Mouse (Mus musculus) kidney, embryonic 16.5 days (tissue): ENCODE data around the gene Platr17. TPM values are rescaled to one million over a fixed set of nuclear protein-coding genes. Genes with fewer than 3 reads are reported as not detected.

ENCODE experiments used
- ATAC-seq: fragments of 200-750 bp; cut with Nextera tagmentation; 2 replicates; pipeline ENCODE4 v1.8.0; 2017; ENCODE audit warnings: moderate TSS enrichment; ENCODE audit not compliant: low FRiP score, low TSS enrichment
- H3K27ac ChIP-seq: fragments of 300-500 bp; sonication (generic); 2 replicates; pipeline ENCODE4 v1.5.1; 2014; ENCODE audit warnings: low read length
- H3K27me3 ChIP-seq: fragments of 300-500 bp; sonication (generic); 2 replicates; pipeline ENCODE4 v1.6.1; 2014; ENCODE audit warnings: low read length, control low read depth, mixed read lengths; ENCODE audit not compliant: insufficient read depth
- H3K36me3 ChIP-seq: fragments of 300-500 bp; sonication (generic); 2 replicates; pipeline ENCODE4 v1.6.1; 2014; ENCODE audit warnings: low read length, control low read depth, mixed read lengths; ENCODE audit not compliant: insufficient read depth
- H3K4me1 ChIP-seq: fragments of 300-500 bp; sonication (generic); 2 replicates; pipeline ENCODE4 v1.6.1; 2014; ENCODE audit warnings: low read length, control low read depth, mixed read lengths; ENCODE audit not compliant: insufficient read depth
- H3K4me2 ChIP-seq: fragments of 300-500 bp; sonication (generic); replicated peaks from 2 replicates; pipeline ENCODE4 v1.6.1; 2014; ENCODE audit warnings: low read depth, low read length
- H3K4me3 ChIP-seq: fragments of 300-500 bp; sonication (generic); 2 replicates; pipeline ENCODE4 v1.5.1; 2014; ENCODE audit warnings: mild to moderate bottlenecking, low read length
- H3K9ac ChIP-seq: fragments of 300-500 bp; sonication (generic); replicated peaks from 2 replicates; pipeline ENCODE4 v1.6.1; 2014; ENCODE audit warnings: low read length
- H3K9me3 ChIP-seq: fragments of 300-500 bp; sonication (generic); 2 replicates; pipeline ENCODE4 v1.6.1; 2016; ENCODE audit warnings: low read length, control low read depth
- WGBS: fragments of 180-500 bp; shearing (Covaris S2); extraction: QIAGEN DNeasy Blood & Tissue Kit; methylation state at CpG from one replicate; pipeline ENCODE4 v1.1.7; 2014; 5-methylcytosine and 5-hydroxymethylcytosine counted together
- polyA plus RNA-seq: library from polyadenylated mRNA; unstranded; fragments of >200 nt; fragmentation: Nextera tagmentation; extraction: Ambion mirVana; gene quantifications from 2 replicates; pipeline ENCODE4 v1.2.1, GENCODE M21; 2015

Gene Platr17
- polyA plus RNA-seq, 1 experiment from 2014 or later = 0.22 TPM

GRCm38 (mm10) chr17:33936993-33937392 is 32.1 kb downstream of the Platr17 start:
- H3K4me3 ChIP-seq = no peak overlapping the region
- H3K4me1 ChIP-seq = peaks cover 17% of the 10 kb centered on the region
- H3K27ac ChIP-seq = no peak overlapping the region
- 87% methylated on average over 15 of the region's 15 CpGs for WGBS
- H3K36me3 ChIP-seq = peaks cover 30% of the 10 kb centered on the region
- ATAC-seq = no peak
- no peaks in the 10 kb centered on the region for H3K9me3 ChIP-seq
- no peaks in the 10 kb centered on the region for H3K27me3 ChIP-seq
- no peak overlapping the region for H3K4me2 ChIP-seq
- H3K9ac ChIP-seq = no peak overlapping the region

- Histone ChIP-seq H3K9ac (no peak overlapping the region), H3K27me3 (no peaks in the 10 kb centered on the region), H3K4me2 (no peak overlapping the region), H3K4me3 (no peak overlapping the region), H3K27ac (no peak overlapping the region), H3K36me3 (peaks cover 37% of the 10 kb centered on the region), H3K9me3 (no peaks in the 10 kb centered on the region), H3K4me1 (peaks cover 17% of the 10 kb centered on the region)
- WGBS = 71% methylated on average over 11 of the region's 11 CpGs
- ATAC-seq = no peak
Measured at GRCm38 (mm10) chr17:33938783-33939182, 33.8 kb downstream of the Platr17 start.

- H3K27me3 ChIP-seq = no peaks in the 10 kb centered on the region
- H3K36me3 ChIP-seq = peaks cover 50% of the 10 kb centered on the region
- no peak within 1 kb of the TSS for H3K27ac ChIP-seq
- H3K4me2 ChIP-seq = peak within 1 kb of the TSS; percentile 95
- no peaks in the 10 kb centered on the region for H3K9me3 ChIP-seq
- peak within 1 kb of the TSS; percentile 89 for H3K9ac ChIP-seq
- peaks cover 17% of the 10 kb centered on the region for H3K4me1 ChIP-seq
- H3K4me3 ChIP-seq = peak within 1 kb of the TSS; percentile 97
- peak; percentile 87 for ATAC-seq
- WGBS = under 1% methylated on average over 36 of the region's 36 CpGs
Measured at GRCm38 (mm10) chr17:33940206-33940805, 35.4 kb downstream of the Platr17 start, which contains the start of the genes Pfdn6 and Wdr46. TSS of gene Pfdn6 (minus strand) at chr17:33940343. TSS of gene Wdr46 (plus strand) at chr17:33940660.

- ATAC-seq = no peak
- Histone ChIP-seq H3K36me3 (peaks cover 45% of the 10 kb centered on the region), H3K4me2 (peak overlapping the region; percentile 95)
Measured at GRCm38 (mm10) chr17:33940981-33941380, 36.0 kb downstream of the Platr17 start.

GRCm38 (mm10) chr17:33941381-33941780 is 36.4 kb downstream of the Platr17 start:
- peak overlapping the region; percentile 95 for H3K4me2 ChIP-seq
- 54% methylated on average over 19 of the region's 19 CpGs for WGBS
- peak overlapping the region; percentile 97 for H3K4me3 ChIP-seq
- H3K36me3 ChIP-seq = peaks cover 48% of the 10 kb centered on the region
- H3K4me1 ChIP-seq = peaks cover 17% of the 10 kb centered on the region
- no peaks in the 10 kb centered on the region for H3K9me3 ChIP-seq
- no peak for ATAC-seq
- peak overlapping the region; percentile 89 for H3K9ac ChIP-seq
- H3K27ac ChIP-seq = no peak overlapping the region
- no peaks in the 10 kb centered on the region for H3K27me3 ChIP-seq

More at GRCm38 (mm10) chr17:33940981-33941380, 36.0 kb downstream of the Platr17 start:
- H3K4me3 ChIP-seq = peak overlapping the region; percentile 97
- 3% methylated on average over 26 of the region's 26 CpGs for WGBS
- H3K9me3 ChIP-seq = no peaks in the 10 kb centered on the region
- H3K4me1 ChIP-seq = peaks cover 17% of the 10 kb centered on the region
- no peaks in the 10 kb centered on the region for H3K27me3 ChIP-seq
- H3K27ac ChIP-seq = no peak overlapping the region
- H3K9ac ChIP-seq = peak overlapping the region; percentile 89

- no peaks in the 10 kb centered on the region for H3K9me3 ChIP-seq
- peaks cover 35% of the 10 kb centered on the region for H3K36me3 ChIP-seq
- H3K4me2 ChIP-seq = no peak overlapping the region
- H3K27me3 ChIP-seq = no peaks in the 10 kb centered on the region
- H3K4me1 ChIP-seq = peaks cover 17% of the 10 kb centered on the region
- no peak overlapping the region for H3K27ac ChIP-seq
- H3K9ac ChIP-seq = no peak overlapping the region
- H3K4me3 ChIP-seq = no peak overlapping the region
- WGBS = 95% methylated on average over 15 of the region's 15 CpGs
- no peak for ATAC-seq
Measured at GRCm38 (mm10) chr17:33943454-33943853, 38.5 kb downstream of the Platr17 start.

GRCm38 (mm10) chr17:33947430-33948089 is 42.6 kb downstream of the Platr17 start:
- Histone ChIP-seq H3K4me2 (no peak overlapping the region), H3K27ac (no peak overlapping the region)

GRCm38 (mm10) chr17:33948090-33948904 is 43.4 kb downstream of the Platr17 start:
- Histone ChIP-seq H3K4me3 (no peak overlapping the region), H3K4me1 (peaks cover 31% of the 10 kb centered on the region), H3K9ac (no peak overlapping the region), H3K27me3 (no peaks in the 10 kb centered on the region), H3K27ac (no peak overlapping the region), H3K36me3 (peaks cover 48% of the 10 kb centered on the region), H3K9me3 (no peaks in the 10 kb centered on the region), H3K4me2 (no peak overlapping the region)
- WGBS = 82% methylated on average over 22 of the region's 22 CpGs
- ATAC-seq = no peak

More at GRCm38 (mm10) chr17:33947430-33948089, 42.6 kb downstream of the Platr17 start:
- no peaks in the 10 kb centered on the region for H3K27me3 ChIP-seq
- H3K4me3 ChIP-seq = no peak overlapping the region
- ATAC-seq = no peak
- H3K9me3 ChIP-seq = no peaks in the 10 kb centered on the region
- no peak overlapping the region for H3K9ac ChIP-seq
- H3K4me1 ChIP-seq = peaks cover 23% of the 10 kb centered on the region
- WGBS = 90% methylated on average over 10 of the region's 10 CpGs
- H3K36me3 ChIP-seq = peaks cover 46% of the 10 kb centered on the region

GRCm38 (mm10) chr17:33948905-33949537 is 44.1 kb downstream of the Platr17 start:
- no peak for ATAC-seq
- WGBS = 89% methylated on average over 19 of the region's 19 CpGs
- no peak overlapping the region for H3K27ac ChIP-seq
- H3K36me3 ChIP-seq = peaks cover 49% of the 10 kb centered on the region
- H3K4me2 ChIP-seq = no peak overlapping the region
- no peak overlapping the region for H3K4me3 ChIP-seq
- H3K27me3 ChIP-seq = no peaks in the 10 kb centered on the region
- no peaks in the 10 kb centered on the region for H3K9me3 ChIP-seq
- no peak overlapping the region for H3K9ac ChIP-seq
- peaks cover 38% of the 10 kb centered on the region for H3K4me1 ChIP-seq
